Mouse (Mus musculus) layer of hippocampus, postnatal 25 days (tissue): ENCODE measurements around the gene Evi2. TPM values are rescaled to one million over a fixed set of nuclear protein-coding genes. Genes with fewer than 3 reads are reported as not detected.

Experiments used
- DNase-seq, 2 experiments: peaks; one replicate each; pipeline ENCODE4 v3.0.0; 2022; ENCODE audit warnings: mixed read lengths in 2 of 2, low spot score in 1 of 2; ENCODE audit errors: extremely low spot score in 1 of 2
- total RNA-seq, 2 experiments: library from RNA; stranded (reverse); gene quantifications; 2 replicates each; pipeline ENCODE4 v1.2.3; 2021

The Evi2 gene
- total RNA-seq, 2 experiments from 2014 or later = 0.10 to 0.14 TPM

- DNase-seq = no peak
These were observed 3.2 kb downstream of the Evi2 start for GRCm38 (mm10) chr11:79527015-79527738.

GRCm38 (mm10) chr11:79526549-79526948 is 3.8 kb downstream of the Evi2 start:
- no peak for DNase-seq

GRCm38 (mm10) chr11:79524310-79524575 is 6.1 kb downstream of the Evi2 start:
- DNase-seq = no peak

- DNase-seq = no peak
These were observed 6.7 kb downstream of the Evi2 start, which contains the start of gene Evi2b for GRCm38 (mm10) chr11:79523560-79524309. TSS of gene Evi2b (minus strand) at chr11:79523762.

GRCm38 (mm10) chr11:79522944-79523343 is 7.4 kb downstream of the Evi2 start:
- DNase-seq = no peak

GRCm38 (mm10) chr11:79521930-79522329 is 8.5 kb downstream of the Evi2 start:
- DNase-seq = no peak

GRCm38 (mm10) chr11:79520772-79521171 is 9.6 kb downstream of the Evi2 start:
- no peak for DNase-seq

- no peak for DNase-seq
These were observed 10.5 kb downstream of the Evi2 start for GRCm38 (mm10) chr11:79519878-79520291.

- no peak for DNase-seq
These were observed 11.1 kb downstream of the Evi2 start for GRCm38 (mm10) chr11:79519299-79519698.

GRCm38 (mm10) chr11:79515798-79516197 is 14.6 kb downstream of the Evi2 start:
- DNase-seq = no peak

GRCm38 (mm10) chr11:79515331-79515730 is 15.1 kb downstream of the Evi2 start:
- no peak for DNase-seq

- DNase-seq = no peak
These were observed 18.4 kb downstream of the Evi2 start for GRCm38 (mm10) chr11:79511970-79512369.

GRCm38 (mm10) chr11:79504506-79504905 is 25.9 kb downstream of the Evi2 start:
- no peak for DNase-seq

- peak; percentile 46 to 58 for DNase-seq
These were observed 26.5 kb downstream of the Evi2 start, which contains the start of gene Omg for GRCm38 (mm10) chr11:79503845-79504244. TSS of gene Omg (minus strand) at chr11:79504084.

GRCm38 (mm10) chr11:79502917-79503316 is 27.5 kb downstream of the Evi2 start:
- DNase-seq = no peak

GRCm38 (mm10) chr11:79494976-79495800 is 35.2 kb downstream of the Evi2 start:
- no peak for DNase-seq

- no peak for DNase-seq
These were observed 45.7 kb downstream of the Evi2 start for GRCm38 (mm10) chr11:79484721-79485120.

GRCm38 (mm10) chr11:79483876-79484528 is 46.4 kb downstream of the Evi2 start:
- DNase-seq = no peak

GRCm38 (mm10) chr11:79483392-79483791 is 47.0 kb downstream of the Evi2 start:
- no peak for DNase-seq

- DNase-seq = no peak
These were observed 62.3 kb downstream of the Evi2 start for GRCm38 (mm10) chr11:79468097-79468496.
